Mouse (Mus musculus) limb, embryonic 13.5 days (tissue): ENCODE data around the gene Piwil4. TPM values are rescaled to one million over a fixed set of nuclear protein-coding genes. Genes with fewer than 3 reads are reported as not detected.
"Not testable (repeated sequence)": the region's sequence is repeated elsewhere in the genome, so short reads cannot be mapped to it uniquely, and the experiment has no call there.

Experiments
- ATAC-seq: fragments of 200-750 bp; cut with Nextera tagmentation; 2 replicates; pipeline ENCODE4 v1.8.0; 2017; ENCODE audit warnings: low read depth, moderate number of reproducible peaks, moderate TSS enrichment; ENCODE audit not compliant: low FRiP score
- H3K27ac ChIP-seq: fragments of 300-500 bp; sonication (generic); 2 replicates; pipeline ENCODE4 v1.5.1; 2015; ENCODE audit warnings: inconsistent platforms, mild to moderate bottlenecking, moderate library complexity
- H3K27me3 ChIP-seq: fragments of 300-500 bp; sonication (generic); 2 replicates; pipeline ENCODE4 v1.6.1; 2015; ENCODE audit warnings: mild to moderate bottlenecking, inconsistent platforms
- H3K36me3 ChIP-seq: fragments of 300-500 bp; sonication (generic); 2 replicates; pipeline ENCODE4 v1.6.1; 2015; ENCODE audit warnings: inconsistent platforms, mild to moderate bottlenecking, moderate library complexity
- H3K4me1 ChIP-seq: fragments of 300-500 bp; sonication (generic); 2 replicates; pipeline ENCODE4 v1.6.1; 2015; ENCODE audit warnings: inconsistent platforms
- H3K4me2 ChIP-seq: fragments of 300-500 bp; sonication (generic); replicated peaks from 2 replicates; pipeline ENCODE4 v1.6.1; 2015; ENCODE audit warnings: inconsistent platforms, mild to moderate bottlenecking, moderate library complexity
- H3K4me3 ChIP-seq: fragments of 300-500 bp; sonication (generic); 2 replicates; pipeline ENCODE4 v1.5.1; 2015; ENCODE audit warnings: moderate library complexity, mild to moderate bottlenecking, inconsistent platforms
- H3K9ac ChIP-seq: fragments of 300-500 bp; sonication (generic); 2 replicates; pipeline ENCODE4 v1.6.1; 2015; ENCODE audit warnings: mild to moderate bottlenecking, inconsistent platforms
- H3K9me3 ChIP-seq: fragments of 300-500 bp; sonication (generic); 2 replicates; pipeline ENCODE4 v1.6.1; 2016; ENCODE audit warnings: inconsistent platforms
- WGBS: fragments of 180-500 bp; shearing (Covaris S2); methylation state at CpG from one replicate; pipeline ENCODE4 v1.1.7; 2015; 5-methylcytosine and 5-hydroxymethylcytosine counted together
- polyA plus RNA-seq: library from polyadenylated mRNA; unstranded; fragments of >200 nt; fragmentation: Nextera tagmentation; extraction: Ambion mirVana; gene quantifications from 2 replicates; pipeline ENCODE4 v1.2.1, GENCODE M21; 2015

The Piwil4 gene
- polyA plus RNA-seq, 1 experiment from 2014 or later: not detected

DNA sequence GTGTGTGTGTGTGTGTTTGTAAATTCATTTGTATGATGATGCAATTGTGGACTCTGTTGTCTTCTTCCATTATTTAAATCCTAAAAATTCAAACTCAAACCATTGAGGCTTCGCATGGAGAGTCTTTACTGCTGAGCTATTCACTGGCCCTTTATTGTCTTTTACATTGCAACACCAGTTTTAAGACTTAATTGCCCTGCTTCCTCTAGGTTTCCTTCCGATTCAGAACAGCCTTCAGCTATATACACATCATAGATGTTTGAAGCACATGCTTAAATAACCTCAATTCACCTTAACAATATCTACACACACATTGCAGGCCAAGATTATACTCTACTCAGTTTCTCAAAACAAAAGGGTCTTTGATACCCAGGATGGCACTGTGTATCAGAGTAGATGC is 20.1 kb downstream of the Piwil4 start:
- Histone ChIP-seq H3K27ac (no peak overlapping the region), H3K4me1 (no peaks in the 10 kb centered on the region), H3K9me3 (no peaks in the 10 kb centered on the region), H3K27me3 (no peaks in the 10 kb centered on the region), H3K9ac (no peak overlapping the region), H3K36me3 (no peaks in the 10 kb centered on the region), H3K4me3 (no peak overlapping the region), H3K4me2 (no peak overlapping the region)
- WGBS: 36% methylated on average over 2 of the region's 2 CpGs
- no peak for ATAC-seq

DNA sequence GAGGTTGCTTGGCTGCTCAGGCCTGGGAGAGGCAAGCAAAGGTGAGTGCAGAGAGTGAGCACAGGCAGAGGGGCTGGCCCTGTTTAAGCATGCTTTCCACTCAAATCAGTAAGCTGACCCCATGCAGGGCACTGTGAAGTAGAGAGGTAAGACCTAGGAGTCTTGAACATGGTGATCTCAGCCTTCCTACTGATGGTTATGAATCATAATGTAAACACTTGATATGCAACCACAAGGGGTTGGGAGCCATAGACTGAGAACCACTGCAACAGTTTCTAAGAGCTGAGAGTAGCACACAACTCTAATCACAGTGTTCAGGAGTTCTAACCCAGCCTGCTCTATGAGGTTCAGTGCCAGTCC is 22.2 kb downstream of the Piwil4 start:
- no peak overlapping the region for H3K9ac ChIP-seq
- no peaks in the 10 kb centered on the region for H3K36me3 ChIP-seq
- no peaks in the 10 kb centered on the region for H3K27me3 ChIP-seq
- no peaks in the 10 kb centered on the region for H3K9me3 ChIP-seq
- H3K4me1 ChIP-seq: no peaks in the 10 kb centered on the region
- ATAC-seq: no peak
- H3K4me3 ChIP-seq: no peak overlapping the region
- H3K4me2 ChIP-seq: no peak overlapping the region
- H3K27ac ChIP-seq: no peak overlapping the region

DNA sequence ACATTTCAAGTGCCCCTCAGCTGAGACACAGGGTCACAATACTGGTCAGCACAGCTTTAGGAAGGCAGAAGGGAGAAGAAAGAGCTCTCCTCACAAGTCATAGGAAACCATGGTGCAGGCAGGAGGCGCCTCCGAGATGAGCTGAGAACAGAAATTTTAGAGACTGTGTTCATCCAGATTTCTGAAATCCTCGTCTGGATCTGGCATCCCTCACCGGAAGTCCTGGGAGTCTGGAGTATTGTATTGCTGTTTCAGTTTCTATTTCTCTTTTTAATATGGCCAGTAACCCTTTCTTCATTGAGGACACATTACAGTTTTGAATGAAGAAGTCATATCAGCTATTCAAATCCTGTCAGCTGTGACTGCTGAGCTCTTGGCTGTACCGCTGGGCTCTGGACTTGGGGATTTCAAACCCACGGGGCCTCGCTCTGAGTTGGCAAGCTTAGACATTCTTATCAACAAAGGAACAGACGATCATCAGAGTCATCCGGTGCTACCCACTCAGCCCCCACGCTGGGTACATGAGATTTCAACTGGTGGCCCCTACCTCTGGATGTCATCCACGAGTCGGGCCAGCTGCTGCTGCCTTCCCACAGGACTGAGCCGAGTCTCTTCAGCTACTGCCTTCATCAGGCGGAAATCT is 22.7 kb downstream of the Piwil4 start:
- Histone ChIP-seq H3K4me2 (no peak overlapping the region), H3K36me3 (no peaks in the 10 kb centered on the region), H3K4me1 (no peaks in the 10 kb centered on the region), H3K27me3 (no peaks in the 10 kb centered on the region), H3K4me3 (no peak overlapping the region), H3K27ac (no peak overlapping the region), H3K9ac (no peak overlapping the region), H3K9me3 (no peaks in the 10 kb centered on the region)
- no peak for ATAC-seq
- 66% methylated on average over 14 of the region's 14 CpGs for WGBS

- Histone ChIP-seq H3K4me3 (no peak overlapping the region), H3K9ac (no peak overlapping the region), H3K9me3 (no peaks in the 10 kb centered on the region), H3K27me3 (no peaks in the 10 kb centered on the region), H3K4me1 (no peaks in the 10 kb centered on the region), H3K36me3 (no peaks in the 10 kb centered on the region), H3K4me2 (no peak overlapping the region), H3K27ac (no peak overlapping the region)
- ATAC-seq: no peak
- 89% methylated on average over 15 of the region's 15 CpGs for WGBS
These were observed 25.3 kb downstream of the Piwil4 start for GRCm38 (mm10) chr9:14715258-14715657.

DNA sequence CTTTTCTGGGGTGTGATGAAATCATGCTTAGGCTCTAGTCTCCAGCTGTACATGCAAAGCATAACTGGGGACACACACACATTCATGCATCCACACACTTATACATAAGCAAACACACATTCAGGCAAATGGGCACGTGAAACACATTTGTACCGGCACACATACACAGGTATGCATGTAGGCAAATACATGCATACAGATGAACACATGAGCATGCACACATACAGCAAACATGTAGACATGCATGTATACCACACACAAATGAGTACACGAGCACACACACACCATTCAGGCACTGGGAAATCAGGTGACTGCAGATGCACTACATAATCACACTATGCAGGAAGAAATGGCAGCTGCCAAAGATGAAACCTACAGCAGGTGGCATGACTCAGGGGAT is 29.6 kb downstream of the Piwil4 start:
- no peaks in the 10 kb centered on the region for H3K36me3 ChIP-seq
- ATAC-seq: no peak
- H3K4me2 ChIP-seq: no peak overlapping the region
- H3K4me3 ChIP-seq: no peak overlapping the region
- no peak overlapping the region for H3K27ac ChIP-seq
- H3K9ac ChIP-seq: no peak overlapping the region
- H3K27me3 ChIP-seq: no peaks in the 10 kb centered on the region
- WGBS: 86% methylated on average over 3 of the region's 3 CpGs
- no peaks in the 10 kb centered on the region for H3K9me3 ChIP-seq
- H3K4me1 ChIP-seq: peaks cover 2% of the 10 kb centered on the region

GRCm38 (mm10) chr9:14705321-14706162 is 35.0 kb downstream of the Piwil4 start:
- H3K4me1 ChIP-seq: peaks cover 8% of the 10 kb centered on the region
- no peak overlapping the region for H3K27ac ChIP-seq
- H3K9ac ChIP-seq: no peak overlapping the region
- no peaks in the 10 kb centered on the region for H3K9me3 ChIP-seq
- H3K4me2 ChIP-seq: no peak overlapping the region
- H3K27me3 ChIP-seq: no peaks in the 10 kb centered on the region
- WGBS: 60% methylated on average over 13 of the region's 13 CpGs
- H3K4me3 ChIP-seq: no peak overlapping the region
- no peaks in the 10 kb centered on the region for H3K36me3 ChIP-seq
- ATAC-seq: peak; percentile 32; the same call in 1 of the 2 replicates

GRCm38 (mm10) chr9:14700795-14701194 is 39.7 kb downstream of the Piwil4 start:
- not testable (repeated sequence) for H3K4me3 ChIP-seq, H3K4me2 ChIP-seq, H3K9me3 ChIP-seq, H3K9ac ChIP-seq, H3K36me3 ChIP-seq, H3K27ac ChIP-seq, H3K4me1 ChIP-seq, ATAC-seq, H3K27me3 ChIP-seq
- WGBS: 93% methylated on average over 1 of the region's 1 CpGs

DNA sequence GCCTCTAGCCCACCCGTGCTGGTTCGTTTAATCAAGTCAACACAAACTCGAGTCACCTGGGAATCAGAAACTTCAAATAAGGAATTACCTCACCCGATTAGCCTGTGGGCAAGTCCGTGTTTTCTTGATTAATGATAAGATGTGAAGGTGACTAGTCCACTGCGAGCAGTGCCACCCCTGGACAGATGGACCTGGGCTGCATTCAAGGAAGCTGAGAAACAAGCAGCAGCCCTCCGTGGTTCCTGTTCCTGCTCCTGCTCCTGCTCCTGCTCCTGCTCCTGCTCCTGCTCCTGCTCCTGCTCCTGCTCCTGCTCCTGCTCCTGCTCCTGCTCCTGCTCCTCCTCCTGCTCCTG is 41.3 kb downstream of the Piwil4 start:
- 36% methylated on average over 7 of the region's 7 CpGs for WGBS
- no peak for ATAC-seq
- H3K4me1 ChIP-seq: no peaks in the 10 kb centered on the region
- H3K36me3 ChIP-seq: no peaks in the 10 kb centered on the region
- H3K9me3 ChIP-seq: no peaks in the 10 kb centered on the region
- H3K4me2 ChIP-seq: no peak overlapping the region
- no peak overlapping the region for H3K9ac ChIP-seq
- no peaks in the 10 kb centered on the region for H3K27me3 ChIP-seq
- no peak overlapping the region for H3K4me3 ChIP-seq
- H3K27ac ChIP-seq: no peak overlapping the region

- Histone ChIP-seq H3K9ac (no peak overlapping the region), H3K9me3 (no peaks in the 10 kb centered on the region), H3K36me3 (no peaks in the 10 kb centered on the region)
These were observed 41.8 kb downstream of the Piwil4 start for GRCm38 (mm10) chr9:14698582-14699287.

DNA sequence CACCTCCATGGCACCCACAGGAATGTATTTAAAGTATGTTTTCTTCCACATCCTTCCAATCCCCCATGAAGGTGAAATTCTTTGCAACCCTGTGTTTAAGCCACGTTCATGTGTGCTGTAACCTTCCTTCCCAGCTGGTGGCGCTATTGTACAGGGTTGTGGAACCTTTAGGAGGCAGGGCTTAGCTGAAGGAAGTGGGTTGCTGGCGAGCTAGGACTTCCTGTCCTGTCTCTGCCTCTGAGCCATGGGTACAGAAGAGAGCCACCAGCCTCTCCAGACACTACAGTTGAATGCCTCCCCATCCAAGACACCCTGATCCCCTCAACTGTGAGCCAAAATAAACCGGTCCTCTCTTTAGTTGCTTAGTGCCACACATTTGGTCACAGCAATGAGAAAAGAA is 42.6 kb downstream of the Piwil4 start:
- no peak for ATAC-seq
- no peak overlapping the region for H3K4me3 ChIP-seq
- no peak overlapping the region for H3K4me2 ChIP-seq
- H3K4me1 ChIP-seq: no peaks in the 10 kb centered on the region
- no peak overlapping the region for H3K9ac ChIP-seq
- H3K27ac ChIP-seq: no peak overlapping the region
- H3K9me3 ChIP-seq: no peaks in the 10 kb centered on the region
- 69% methylated on average over 4 of the region's 4 CpGs for WGBS
- H3K27me3 ChIP-seq: no peaks in the 10 kb centered on the region
- no peaks in the 10 kb centered on the region for H3K36me3 ChIP-seq

More at GRCm38 (mm10) chr9:14698582-14699287, 41.8 kb downstream of the Piwil4 start:
- 45% methylated on average over 11 of the region's 12 CpGs for WGBS
- H3K27ac ChIP-seq: no peak overlapping the region
- peak; percentile 95 for ATAC-seq
- H3K4me2 ChIP-seq: no peak overlapping the region
- H3K27me3 ChIP-seq: no peaks in the 10 kb centered on the region
- no peaks in the 10 kb centered on the region for H3K4me1 ChIP-seq
- H3K4me3 ChIP-seq: no peak overlapping the region

GRCm38 (mm10) chr9:14689376-14690108 is 51.0 kb downstream of the Piwil4 start:
- ATAC-seq: no peak
- Histone ChIP-seq H3K36me3 (no peaks in the 10 kb centered on the region), H3K27me3 (no peaks in the 10 kb centered on the region), H3K9ac (no peak overlapping the region), H3K27ac (no peak overlapping the region), H3K9me3 (no peaks in the 10 kb centered on the region), H3K4me3 (no peak overlapping the region), H3K4me2 (no peak overlapping the region), H3K4me1 (peaks cover 1% of the 10 kb centered on the region; the same call in 1 of the 2 replicates)
- WGBS: 69% methylated on average over 12 of the region's 12 CpGs

- Histone ChIP-seq H3K4me3 (no peak overlapping the region), H3K27me3 (no peaks in the 10 kb centered on the region), H3K9ac (no peak overlapping the region), H3K27ac (no peak overlapping the region), H3K4me2 (no peak overlapping the region), H3K36me3 (no peaks in the 10 kb centered on the region), H3K9me3 (no peaks in the 10 kb centered on the region), H3K4me1 (peaks cover 12% of the 10 kb centered on the region; the same call in 1 of the 2 replicates)
- 29% methylated on average over 4 of the region's 4 CpGs for WGBS
- no peak for ATAC-seq
These were observed 56.2 kb downstream of the Piwil4 start for GRCm38 (mm10) chr9:14684363-14684762.
